Comparison of ENCODE assay signal across 19 mouse cellular contexts in the genomic region with DNA sequence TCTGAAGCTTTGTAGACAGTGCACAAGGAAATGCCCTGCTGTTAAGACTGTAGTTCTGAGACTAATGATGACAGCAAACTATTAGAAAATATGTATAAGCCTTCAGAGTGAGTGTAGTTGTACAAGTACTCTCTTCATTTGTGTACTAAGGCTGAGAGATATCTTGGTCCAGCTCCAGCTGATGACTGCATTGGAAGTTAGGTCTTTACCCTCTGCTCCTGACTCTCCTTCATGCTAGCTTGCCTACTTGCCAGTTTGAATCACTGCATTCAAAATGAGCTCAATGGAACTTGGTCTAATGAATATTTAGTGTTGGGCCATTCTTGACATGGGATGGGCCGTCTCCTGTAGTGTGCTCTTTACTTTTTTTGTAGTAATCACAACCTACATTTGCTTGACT.
DNase-seq lines count a peak whose midpoint lies in the region; ATAC-seq and TF ChIP-seq lines count a peak whose summit lies in the region.
"Had no signal": no experiment of that assay in that cellular context is flagged by ENCODE, and none has a peak within 500 bp of the region (broad histone marks: within the 10 kb centered on the region; RNA-seq: fewer than 3 reads in every experiment).

No protein-coding gene starts in this region.

- H3K4me3 ChIP-seq in hindbrain, embryonic 13.5 days, result no peak overlapping the region
- H3K4me3 ChIP-seq in hindbrain, embryonic 10.5 days, result no peak overlapping the region
- no peak overlapping the region for H3K4me3 ChIP-seq in stomach, postnatal 0 days (ENCODE audit: low read depth, low read length)
- H3K4me3 ChIP-seq: embryonic facial prominence, embryonic 10.5 days; heart, embryonic 13.5 days; liver, embryonic 15.5 days; midbrain, embryonic 15.5 days; myocyte had no signal

- H3K9ac ChIP-seq in hindbrain, embryonic 13.5 days, result no peak overlapping the region
- H3K9ac ChIP-seq in stomach, postnatal 0 days (ENCODE audit: low read length), result no peak overlapping the region
- H3K9ac ChIP-seq: heart, embryonic 13.5 days; liver, embryonic 15.5 days; midbrain, embryonic 15.5 days had no signal

- H3K4me1 ChIP-seq in hindbrain, embryonic 13.5 days (replicated peaks), result peaks cover 30% of the 10 kb centered on the region
- 0 out of 2 replicates have a peak, but pooled peaks cover 2% of the 10 kb centered on the region for H3K4me1 ChIP-seq in hindbrain, embryonic 10.5 days (replicated peaks)
- H3K4me1 ChIP-seq in stomach, postnatal 0 days (replicated peaks; ENCODE audit: control insufficient read depth, insufficient read depth), result no peaks in the 10 kb centered on the region
- H3K4me1 ChIP-seq: embryonic facial prominence, embryonic 10.5 days; liver, embryonic 15.5 days had no signal

- peaks cover 4% of the 10 kb centered on the region; the same call in 1 of the 2 replicates for H3K36me3 ChIP-seq in hindbrain, embryonic 13.5 days
- peaks cover 16% of the 10 kb centered on the region for H3K36me3 ChIP-seq in hindbrain, embryonic 10.5 days
- no peaks in the 10 kb centered on the region for H3K36me3 ChIP-seq in stomach, postnatal 0 days (ENCODE audit: control insufficient read depth, insufficient read depth, low read length)
- H3K36me3 ChIP-seq: liver, embryonic 15.5 days; midbrain, embryonic 15.5 days had no signal

- TF ChIP-seq CTCF in stomach, postnatal 0 days (IDR thresholded peaks at IDR 0.05; ENCODE audit: low read depth), result no peak

- no peak overlapping the region for H3K4me2 ChIP-seq in hindbrain, embryonic 13.5 days
- no peak overlapping the region for H3K4me2 ChIP-seq in stomach, postnatal 0 days (replicated peaks; ENCODE audit: low read depth)
- H3K4me2 ChIP-seq: heart, embryonic 13.5 days; liver, embryonic 15.5 days; midbrain, embryonic 15.5 days had no signal

- peak overlapping the region; percentile 40; the same call in 1 of the 2 replicates for H3K27ac ChIP-seq in hindbrain, embryonic 13.5 days
- H3K27ac ChIP-seq in hindbrain, embryonic 10.5 days, result no peak overlapping the region
- no peak overlapping the region for H3K27ac ChIP-seq in stomach, postnatal 0 days (replicated peaks)
- H3K27ac ChIP-seq: embryonic facial prominence, embryonic 10.5 days; heart, embryonic 13.5 days; liver, embryonic 15.5 days; midbrain, embryonic 15.5 days had no signal

- TF ChIP-seq EP300 in stomach, postnatal 0 days (optimal IDR thresholded peaks at IDR 0.05), result no peak

- ATAC-seq in hindbrain, embryonic 13.5 days (ENCODE audit: low FRiP score), result no peak
- no peak for ATAC-seq in stomach, postnatal 0 days (ENCODE audit: low FRiP score, low TSS enrichment)
- ATAC-seq: activated CD4-positive, CD25-positive, alpha-beta regulatory T cell, adult 4 months; lung, postnatal 0 days; midbrain, embryonic 15.5 days had no signal

- H3K27me3 ChIP-seq in hindbrain, embryonic 13.5 days, result no peaks in the 10 kb centered on the region
- H3K27me3 ChIP-seq in hindbrain, embryonic 10.5 days (ENCODE audit: insufficient read depth, poor library complexity, severe bottlenecking), result no peaks in the 10 kb centered on the region
- H3K27me3 ChIP-seq in stomach, postnatal 0 days (ENCODE audit: control insufficient read depth, insufficient read depth, low read length), result no peaks in the 10 kb centered on the region
- H3K27me3 ChIP-seq: heart, embryonic 13.5 days; liver, embryonic 15.5 days; midbrain, embryonic 15.5 days had no signal

- no peak for DNase-seq in hindbrain, embryonic 10.5 days (ENCODE audit: low spot score)
- peak; percentile 48 for DNase-seq in kidney, postnatal 14 days
- DNase-seq in kidney, postnatal 4 days, result no peak
- DNase-seq in 3T3-L1 (ENCODE audit: low read depth, low spot score) (peak; percentile 53), ZHBTc4 (ENCODE audit: low read depth, low spot score) (peak; percentile 10), MN1 (ENCODE audit: low spot score) (no peak)
- no peak for DNase-seq in stomach, postnatal 0 days (ENCODE audit: low spot score)
- DNase-seq: adrenal gland, postnatal 25 days; cerebellum, adult 2 months; heart, adult 18-20 months; thymus, postnatal 25 days had no signal

- 74% methylated on average over 1 of the region's 1 CpGs for WGBS in hindbrain, embryonic 13.5 days
- WGBS in hindbrain, embryonic 10.5 days, result 90% methylated on average over 1 of the region's 1 CpGs
- 74% methylated on average over 1 of the region's 1 CpGs for WGBS in stomach, postnatal 0 days

- 0 out of 2 replicates have a peak, but pooled peaks cover 3% of the 10 kb centered on the region for H3K9me3 ChIP-seq in hindbrain, embryonic 13.5 days
- H3K9me3 ChIP-seq in hindbrain, embryonic 10.5 days, result peaks cover 19% of the 10 kb centered on the region
- H3K9me3 ChIP-seq in stomach, postnatal 0 days (ENCODE audit: control insufficient read depth, low read length), result no peaks in the 10 kb centered on the region
- H3K9me3 ChIP-seq: embryonic facial prominence, embryonic 10.5 days; liver, embryonic 15.5 days; midbrain, embryonic 15.5 days had no signal

Comparison
In these comparisons a context has a peak if more than half of its experiments do, and no peak if none do; other contexts are left out.
1. DNase-seq: peak in kidney, postnatal 14 days (single experiment), 3T3-L1 (single experiment) and ZHBTc4 (single experiment); none in hindbrain, embryonic 10.5 days (single experiment), kidney, postnatal 4 days (0 of 2), MN1 (single experiment) and stomach, postnatal 0 days (single experiment).